Mouse (Mus musculus): ENCODE measurements around the gene Cic. TPM values are rescaled to one million over a fixed set of nuclear protein-coding genes. Genes with fewer than 3 reads are reported as not detected.
A peak's percentile ranks its signal among the peaks of the same experiment; 100 is the strongest.

Cic gene
- polyA plus RNA-seq, 1 experiment, result 107 TPM

- TF ChIP-seq POLR2A (IDR thresholded peaks at IDR 0.05; ENCODE audit: borderline replicate concordance, extremely low read depth, low read depth, low read length) (no peak), CTCF (IDR thresholded peaks at IDR 0.05; ENCODE audit: insufficient read depth, low read length) (no peak)
- no peak for DNase-seq
- WGBS, result 100% methylated on average over 1 of the region's 1 CpGs
- Histone ChIP-seq H3K4me3 (replicated peaks; ENCODE audit: extremely low read depth, low read depth, low read length) (no peak overlapping the region), H3K4me1 (ENCODE audit: control insufficient read depth, insufficient read depth, low read length) (no peaks in the 10 kb centered on the region)
Measured at GRCm38 (mm10) chr7:25227523-25228300, 39.8 kb upstream of the Cic start.

GRCm38 (mm10) chr7:25230690-25231285 lies 36.7 kb upstream of the Cic start:
- WGBS, result 79% methylated on average over 9 of the region's 9 CpGs

GRCm38 (mm10) chr7:25232101-25232648 lies 35.3 kb upstream of the Cic start:
- Histone ChIP-seq H3K4me1 (ENCODE audit: control insufficient read depth, insufficient read depth, low read length) (no peaks in the 10 kb centered on the region; the same call in 1 of the 2 replicates), H3K4me3 (replicated peaks; ENCODE audit: extremely low read depth, low read depth, low read length) (no peak overlapping the region)
- no peak for DNase-seq
- TF ChIP-seq CTCF (IDR thresholded peaks at IDR 0.05; ENCODE audit: insufficient read depth, low read length) (no peak), POLR2A (IDR thresholded peaks at IDR 0.05; ENCODE audit: borderline replicate concordance, extremely low read depth, low read depth, low read length) (no peak)
- 46% methylated on average over 5 of the region's 5 CpGs for WGBS

More at GRCm38 (mm10) chr7:25230690-25231285, 36.7 kb upstream of the Cic start:
- no peak for TF ChIP-seq CTCF (IDR thresholded peaks at IDR 0.05; ENCODE audit: insufficient read depth, low read length)
- TF ChIP-seq POLR2A (IDR thresholded peaks at IDR 0.05; ENCODE audit: borderline replicate concordance, extremely low read depth, low read depth, low read length), result no peak
- H3K4me3 ChIP-seq (replicated peaks; ENCODE audit: extremely low read depth, low read depth, low read length), result no peak overlapping the region
- no peak for DNase-seq
- no peaks in the 10 kb centered on the region for H3K4me1 ChIP-seq (ENCODE audit: control insufficient read depth, insufficient read depth, low read length)

GRCm38 (mm10) chr7:25233061-25233460 lies 34.4 kb upstream of the Cic start:
- no peak overlapping the region for H3K4me3 ChIP-seq (replicated peaks; ENCODE audit: extremely low read depth, low read depth, low read length)
- TF ChIP-seq POLR2A (IDR thresholded peaks at IDR 0.05; ENCODE audit: borderline replicate concordance, extremely low read depth, low read depth, low read length) (no peak), CTCF (IDR thresholded peaks at IDR 0.05; ENCODE audit: insufficient read depth, low read length) (no peak)
- DNase-seq, result no peak
- 69% methylated on average over 2 of the region's 2 CpGs for WGBS
- no peaks in the 10 kb centered on the region; the same call in 1 of the 2 replicates for H3K4me1 ChIP-seq (ENCODE audit: control insufficient read depth, insufficient read depth, low read length)

GRCm38 (mm10) chr7:25235526-25235925 lies 32.0 kb upstream of the Cic start:
- Histone ChIP-seq H3K4me3 (replicated peaks; ENCODE audit: extremely low read depth, low read depth, low read length) (no peak overlapping the region), H3K4me1 (ENCODE audit: control insufficient read depth, insufficient read depth, low read length) (no peaks in the 10 kb centered on the region; the same call in 1 of the 2 replicates)
- WGBS, result 83% methylated on average over 5 of the region's 5 CpGs
- no peak for DNase-seq
- TF ChIP-seq CTCF (IDR thresholded peaks at IDR 0.05; ENCODE audit: insufficient read depth, low read length), result no peak
- TF ChIP-seq POLR2A (IDR thresholded peaks at IDR 0.05; ENCODE audit: borderline replicate concordance, extremely low read depth, low read depth, low read length), result no peak

- TF ChIP-seq CTCF (IDR thresholded peaks at IDR 0.05; ENCODE audit: insufficient read depth, low read length) (no peak), POLR2A (IDR thresholded peaks at IDR 0.05; ENCODE audit: borderline replicate concordance, extremely low read depth, low read depth, low read length) (peak; percentile 59; the same call in 1 of the 2 replicates)
- peak within 1 kb of the TSS; percentile 74 for H3K4me3 ChIP-seq (replicated peaks; ENCODE audit: extremely low read depth, low read depth, low read length)
- no peaks in the 10 kb centered on the region; the same call in 1 of the 2 replicates for H3K4me1 ChIP-seq (ENCODE audit: control insufficient read depth, insufficient read depth, low read length)
- under 1% methylated on average over 76 of the region's 76 CpGs for WGBS
- DNase-seq, result peak; percentile 98
Measured at GRCm38 (mm10) chr7:25237249-25238014, 30.1 kb upstream of the Cic start, which contains the start of gene Gsk3a. Gene Gsk3a, minus strand, starts transcription at chr7:25237851.

- Histone ChIP-seq H3K4me1 (ENCODE audit: control insufficient read depth, insufficient read depth, low read length) (no peaks in the 10 kb centered on the region; the same call in 1 of the 2 replicates), H3K4me3 (replicated peaks; ENCODE audit: extremely low read depth, low read depth, low read length) (peak overlapping the region; percentile 74)
- peak; percentile 93 for DNase-seq
- TF ChIP-seq POLR2A (IDR thresholded peaks at IDR 0.05; ENCODE audit: borderline replicate concordance, extremely low read depth, low read depth, low read length) (no peak), CTCF (IDR thresholded peaks at IDR 0.05; ENCODE audit: insufficient read depth, low read length) (no peak)
- WGBS, result under 1% methylated on average over 23 of the region's 23 CpGs
Measured at GRCm38 (mm10) chr7:25238015-25238706, 29.3 kb upstream of the Cic start.

GRCm38 (mm10) chr7:25238829-25239623 lies 28.5 kb upstream of the Cic start:
- WGBS, result 2% methylated on average over 30 of the region's 30 CpGs
- Histone ChIP-seq H3K4me1 (ENCODE audit: control insufficient read depth, insufficient read depth, low read length) (no peaks in the 10 kb centered on the region; the same call in 1 of the 2 replicates), H3K4me3 (replicated peaks; ENCODE audit: extremely low read depth, low read depth, low read length) (peak overlapping the region; percentile 53)
- TF ChIP-seq CTCF (IDR thresholded peaks at IDR 0.05; ENCODE audit: insufficient read depth, low read length), result peak; percentile 81
- TF ChIP-seq POLR2A (IDR thresholded peaks at IDR 0.05; ENCODE audit: borderline replicate concordance, extremely low read depth, low read depth, low read length), result peak; percentile 57; the same call in 1 of the 2 replicates
- DNase-seq, result peak; percentile 65

Measured in lung, adult 2 months (tissue).